Mouse (Mus musculus): Measurements from ENCODE around the gene Gzf1.

- peak; percentile 100 for TF ChIP-seq POLR2A (IDR thresholded peaks at IDR 0.05; ENCODE audit: insufficient read length, low read depth)
- peak; percentile 49 to 73 (median 66) for TF ChIP-seq MYOG (IDR thresholded peaks at IDR 0.05; ENCODE audit: control insufficient read depth in 1 of 3, insufficient read depth in 1 of 3, insufficient read length in 2 of 3, low read depth in 2 of 3)
- no peak for TF ChIP-seq MAX (IDR thresholded peaks at IDR 0.05; ENCODE audit: low read depth)
- TF ChIP-seq POLR2AphosphoS2 (IDR thresholded peaks at IDR 0.05; ENCODE audit: insufficient read length, low read depth) = peak; percentile 99
- no peak for TF ChIP-seq TCF3 (IDR thresholded peaks at IDR 0.05; ENCODE audit: insufficient read length, low read depth)
- TF ChIP-seq SRF (IDR thresholded peaks at IDR 0.05; ENCODE audit: control insufficient read depth, insufficient read length, low read depth) = peak; percentile 62
- no peak for TF ChIP-seq USF1 (IDR thresholded peaks at IDR 0.05; ENCODE audit: low read depth)
- TF ChIP-seq E2F4 (IDR thresholded peaks at IDR 0.05; ENCODE audit: insufficient read depth) = no peak
- no peak for TF ChIP-seq CEBPB (IDR thresholded peaks at IDR 0.05; ENCODE audit: insufficient read depth, poor library complexity, severe bottlenecking)
- TF ChIP-seq MYOD1 (IDR thresholded peaks at IDR 0.05; ENCODE audit: control insufficient read depth in 1 of 3, insufficient read length in 2 of 3, low read depth in 2 of 3) = peak; percentile 78 to 92 (median 80)
- no peak for TF ChIP-seq REST (IDR thresholded peaks at IDR 0.05; ENCODE audit: insufficient read depth, insufficient read length)
- TF ChIP-seq TCF12 (IDR thresholded peaks at IDR 0.05; ENCODE audit: insufficient read depth, poor library complexity, severe bottlenecking) = peak; percentile 23
These were observed 51.6 kb downstream of the Gzf1 start, which contains the start of gene Napb for GRCm38 (mm10) chr2:148732327-148733000.
